ENCODE assay signal across 11 mouse cellular contexts in genomic region chr11:89404489-89404888, GRCm38 (mm10).
DNase-seq lines count a peak whose midpoint lies in the region; TF ChIP-seq lines count a peak whose summit lies in the region.
"Had no signal": no experiment of that assay in that cellular context is flagged by ENCODE, and none has a peak within 500 bp of the region (broad histone marks: within the 10 kb centered on the region; RNA-seq: fewer than 3 reads in every experiment).

No protein-coding gene starts in this region.

- H3K4me1 ChIP-seq in kidney, adult 2 months (ENCODE audit: control insufficient read depth, insufficient read depth, low read length): no peaks in the 10 kb centered on the region
- H3K4me1 ChIP-seq: liver, embryonic 13.5 days had no signal

- no peak for TF ChIP-seq POLR2A in kidney, adult 2 months (IDR thresholded peaks at IDR 0.05; ENCODE audit: low read depth, low read length)
- no peak for TF ChIP-seq POLR2A in brain, embryonic 14.5 days (IDR thresholded peaks at IDR 0.05; ENCODE audit: borderline replicate concordance, extremely low read depth, insufficient read depth, insufficient read length, poor library complexity, severe bottlenecking)

- TF ChIP-seq CTCF in kidney, adult 2 months (conservative IDR thresholded peaks at IDR 0.05; ENCODE audit: insufficient read depth, insufficient read length, low read depth, low read length): 0 out of 2 replicates have a peak, but pooled peaks have one; percentile 15
- peak; percentile 17; the same call in 1 of the 2 replicates for TF ChIP-seq CTCF in brain, embryonic 14.5 days (IDR thresholded peaks at IDR 0.05; ENCODE audit: borderline replicate concordance, extremely low read depth, insufficient read depth, insufficient read length)

- no peak overlapping the region for H3K27ac ChIP-seq in kidney, adult 2 months (ENCODE audit: insufficient read depth, low read depth, low read length)
- H3K27ac ChIP-seq: liver, embryonic 13.5 days had no signal

- no peaks in the 10 kb centered on the region for H3K36me3 ChIP-seq in kidney, adult 2 months (ENCODE audit: control insufficient read depth, insufficient read depth, low read length)
- H3K36me3 ChIP-seq: liver, embryonic 13.5 days had no signal

- no peaks in the 10 kb centered on the region for H3K27me3 ChIP-seq in kidney, adult 2 months (replicated peaks; ENCODE audit: control insufficient read depth, insufficient read depth, low read length)
- H3K27me3 ChIP-seq: liver, embryonic 13.5 days had no signal

- WGBS in kidney, adult 2 months: 80% methylated on average over 1 of the region's 1 CpGs

- DNase-seq in adrenal gland, postnatal 36 days: peak; percentile 17 to 31
- DNase-seq in adrenal gland, adult 8-10 months: no peak
- DNase-seq in kidney, adult 2 months: peak; percentile 5
- DNase-seq in kidney, adult 8-10 months: no peak
- DNase-seq in lung, postnatal 14 days: peak; percentile 26
- DNase-seq in lung, postnatal 4 days: no peak
- no peak for DNase-seq in brain, embryonic 14.5 days (ENCODE audit: low read depth)
- no peak for DNase-seq in ovary, postnatal 36 days (ENCODE audit: low spot score)
- DNase-seq: kidney, postnatal 4 days; liver, embryonic 13.5 days had no signal

- no peak overlapping the region for H3K4me3 ChIP-seq in kidney, adult 2 months (ENCODE audit: insufficient read depth, low read depth, low read length)
- H3K4me3 ChIP-seq: erythroblast, embryonic 14.5 days; liver, embryonic 13.5 days had no signal

Comparison
In these comparisons a context has a peak if more than half of its experiments do, and no peak if none do; other contexts are left out.
1. DNase-seq: peak in adrenal gland, postnatal 36 days (2 of 2), kidney, adult 2 months (single experiment) and lung, postnatal 14 days (single experiment); none in adrenal gland, adult 8-10 months (single experiment), kidney, adult 8-10 months (0 of 2), lung, postnatal 4 days (0 of 2), brain, embryonic 14.5 days (single experiment) and ovary, postnatal 36 days (single experiment).